Mouse (Mus musculus): ENCODE results near the gene Phox2a. TPM values are rescaled to one million over a fixed set of nuclear protein-coding genes. Genes with fewer than 3 reads are reported as not detected.

Phox2a gene
- polyA plus RNA-seq, 1 experiment from 2014 or later: not detected

DNA sequence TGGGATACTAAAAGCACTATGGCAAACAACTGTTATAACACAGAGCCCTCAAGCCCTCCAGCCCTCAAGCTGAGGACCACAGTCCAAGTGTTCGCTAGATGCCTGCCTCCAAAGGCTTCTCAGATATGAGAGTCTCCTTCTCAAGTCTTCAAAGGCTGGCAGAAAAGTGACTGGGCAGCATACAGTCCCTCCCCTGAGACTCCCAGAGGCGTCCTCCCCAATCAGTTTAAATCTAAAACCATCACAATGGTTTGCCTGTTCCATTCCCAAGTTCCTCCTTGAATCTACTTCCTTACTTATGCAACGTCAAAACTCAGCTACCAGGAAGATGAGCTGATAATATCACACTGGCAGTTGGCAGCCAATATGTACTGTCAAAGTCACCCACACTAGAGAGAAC lies 45.3 kb downstream of the Phox2a start, which contains the start of gene Anapc15:
Gene Anapc15, plus strand, starts transcription at position 301 of the 400 bp plus-strand sequence.
- no peak for DNase-seq
- Histone ChIP-seq H3K9ac (replicated peaks) (no peak within 1 kb of the TSS), H3K27ac (ENCODE audit: low read depth) (no peak within 1 kb of the TSS), H3K9me3 (ENCODE audit: low read length) (no peaks in the 10 kb centered on the region), H3K4me3 (ENCODE audit: low read depth, low read length) (no peak within 1 kb of the TSS), H3K4me1 (ENCODE audit: insufficient read depth) (no peaks in the 10 kb centered on the region), H3K27me3 (ENCODE audit: insufficient read depth, low read length) (no peaks in the 10 kb centered on the region), H3K36me3 (replicated peaks; ENCODE audit: insufficient read depth, low read length) (no peaks in the 10 kb centered on the region), H3K4me2 (ENCODE audit: low read depth, low read length) (no peak within 1 kb of the TSS)
- 50% methylated on average over 3 of the region's 3 CpGs for WGBS (ENCODE audit: insufficient replicate concordance)
- TF ChIP-seq CTCF (IDR thresholded peaks at IDR 0.05; ENCODE audit: low read depth) (no peak), EP300 (IDR thresholded peaks at IDR 0.05; ENCODE audit: low read depth) (no peak)
- ATAC-seq: no peak

DNA sequence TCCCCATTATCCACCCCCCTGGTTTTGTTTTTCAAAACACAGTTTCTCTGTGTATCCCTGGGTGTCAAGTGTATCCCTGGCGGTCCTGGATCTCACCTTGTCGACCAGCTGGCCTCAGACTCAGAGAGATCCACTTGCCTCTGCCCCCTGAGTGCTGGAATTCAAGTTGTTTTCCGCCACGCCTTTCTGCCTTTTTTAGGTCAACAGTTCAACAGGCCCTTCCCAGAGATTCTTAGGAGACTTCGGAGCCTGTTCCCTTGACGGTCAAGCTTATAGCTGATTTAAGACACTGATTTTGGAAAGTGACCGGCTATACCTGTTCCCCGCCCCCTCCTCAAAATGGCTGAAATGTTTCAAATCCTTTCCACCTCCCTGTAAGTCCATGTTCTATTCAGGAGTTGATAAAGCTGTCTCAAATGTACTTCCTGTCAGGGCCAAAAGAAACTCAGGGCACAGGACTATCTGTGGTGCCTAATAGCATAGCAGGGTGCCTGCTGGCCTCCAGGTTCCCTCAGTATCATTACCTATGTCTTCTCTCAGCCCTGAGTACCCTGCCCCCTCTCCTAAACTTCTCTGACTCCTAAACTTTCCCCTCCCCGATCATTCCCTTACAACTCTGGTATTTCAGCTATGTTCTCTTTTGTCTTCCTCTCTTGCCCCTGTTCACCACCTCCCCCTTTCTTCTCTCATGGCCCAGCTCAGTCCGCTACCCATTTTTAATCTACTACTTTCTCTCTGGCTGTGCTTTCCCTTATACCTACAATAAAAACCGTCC lies 48.6 kb downstream of the Phox2a start:
- TF ChIP-seq EP300 (IDR thresholded peaks at IDR 0.05; ENCODE audit: low read depth) (no peak), CTCF (IDR thresholded peaks at IDR 0.05; ENCODE audit: low read depth) (no peak)
- Histone ChIP-seq H3K4me1 (ENCODE audit: insufficient read depth) (no peaks in the 10 kb centered on the region), H3K27me3 (ENCODE audit: insufficient read depth, low read length) (no peaks in the 10 kb centered on the region), H3K27ac (ENCODE audit: low read depth) (no peak overlapping the region), H3K9me3 (ENCODE audit: low read length) (no peaks in the 10 kb centered on the region), H3K9ac (replicated peaks) (no peak overlapping the region), H3K36me3 (replicated peaks; ENCODE audit: insufficient read depth, low read length) (no peaks in the 10 kb centered on the region), H3K4me2 (ENCODE audit: low read depth, low read length) (no peak overlapping the region), H3K4me3 (ENCODE audit: low read depth, low read length) (no peak overlapping the region)
- ATAC-seq (no peak), DNase-seq (no peak)
- 80% methylated on average over 11 of the region's 11 CpGs for WGBS (ENCODE audit: insufficient replicate concordance)

GRCm38 (mm10) chr7:101867482-101867881 lies 49.4 kb downstream of the Phox2a start:
- 72% methylated on average over 4 of the region's 4 CpGs for WGBS (ENCODE audit: insufficient replicate concordance)
- Histone ChIP-seq H3K27me3 (ENCODE audit: insufficient read depth, low read length) (no peaks in the 10 kb centered on the region), H3K27ac (ENCODE audit: low read depth) (no peak overlapping the region), H3K4me1 (ENCODE audit: insufficient read depth) (no peaks in the 10 kb centered on the region), H3K4me3 (ENCODE audit: low read depth, low read length) (no peak overlapping the region), H3K9ac (replicated peaks) (no peak overlapping the region), H3K4me2 (ENCODE audit: low read depth, low read length) (no peak overlapping the region), H3K9me3 (ENCODE audit: low read length) (no peaks in the 10 kb centered on the region), H3K36me3 (replicated peaks; ENCODE audit: insufficient read depth, low read length) (no peaks in the 10 kb centered on the region)
- no peak for DNase-seq
- TF ChIP-seq CTCF (IDR thresholded peaks at IDR 0.05; ENCODE audit: low read depth): no peak
- TF ChIP-seq EP300 (IDR thresholded peaks at IDR 0.05; ENCODE audit: low read depth): no peak
- no peak for ATAC-seq

DNA sequence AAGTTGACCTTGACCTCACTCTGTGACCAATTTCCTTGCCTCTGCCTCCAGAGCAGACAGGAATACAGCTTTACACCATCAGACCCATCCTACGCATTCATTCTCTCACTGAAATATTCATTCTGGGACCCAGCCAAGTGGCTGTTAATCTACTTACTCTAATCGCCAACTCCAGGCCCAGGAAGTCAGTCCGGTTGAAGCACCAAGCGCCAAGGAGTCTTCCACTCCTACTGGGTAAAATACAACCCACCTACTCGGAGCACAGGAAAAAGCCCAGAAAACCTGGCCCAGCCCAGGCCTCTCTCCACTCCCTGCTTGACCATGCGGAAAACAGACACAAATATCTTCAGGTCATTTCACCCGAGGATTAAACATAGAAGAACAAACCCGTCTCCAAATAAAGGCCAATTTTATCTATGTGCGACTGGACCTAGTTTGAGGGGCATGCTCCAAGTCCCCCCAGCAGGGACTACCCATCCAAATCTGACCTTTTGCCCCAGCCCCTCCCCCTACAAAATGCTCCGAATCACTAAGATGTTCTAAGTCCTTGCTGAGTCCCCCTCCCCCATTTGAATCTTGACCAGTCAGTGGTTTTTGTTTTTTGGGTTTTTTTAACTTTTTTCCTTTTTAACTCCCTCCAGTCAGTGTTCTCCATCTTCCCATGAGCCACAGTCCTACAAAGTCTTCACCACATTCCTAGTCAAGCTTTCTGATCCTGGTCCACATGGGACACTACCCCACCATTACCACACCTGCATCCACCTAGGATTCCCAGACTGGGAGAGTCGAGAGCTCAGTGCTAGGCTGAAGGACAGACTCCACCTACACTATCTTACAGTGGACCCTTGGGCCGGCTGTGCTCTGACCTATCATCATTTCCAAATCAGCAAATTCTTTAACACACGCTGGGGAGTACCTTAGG lies 50.4 kb downstream of the Phox2a start:
- Histone ChIP-seq H3K27me3 (ENCODE audit: insufficient read depth, low read length) (no peaks in the 10 kb centered on the region), H3K27ac (ENCODE audit: low read depth) (no peak overlapping the region), H3K36me3 (replicated peaks; ENCODE audit: insufficient read depth, low read length) (no peaks in the 10 kb centered on the region), H3K4me2 (ENCODE audit: low read depth, low read length) (no peak overlapping the region), H3K9ac (replicated peaks) (no peak overlapping the region), H3K4me1 (ENCODE audit: insufficient read depth) (no peaks in the 10 kb centered on the region), H3K9me3 (ENCODE audit: low read length) (no peaks in the 10 kb centered on the region), H3K4me3 (ENCODE audit: low read depth, low read length) (no peak overlapping the region)
- DNase-seq: no peak
- no peak for ATAC-seq
- WGBS (ENCODE audit: insufficient replicate concordance): 73% methylated on average over 13 of the region's 13 CpGs
- TF ChIP-seq CTCF (IDR thresholded peaks at IDR 0.05; ENCODE audit: low read depth) (no peak), EP300 (IDR thresholded peaks at IDR 0.05; ENCODE audit: low read depth) (no peak)

GRCm38 (mm10) chr7:101869163-101869500 lies 51.0 kb downstream of the Phox2a start:
- ATAC-seq: no peak
- TF ChIP-seq CTCF (IDR thresholded peaks at IDR 0.05; ENCODE audit: low read depth) (no peak), EP300 (IDR thresholded peaks at IDR 0.05; ENCODE audit: low read depth) (no peak)
- H3K9ac ChIP-seq (replicated peaks): no peak overlapping the region

DNA sequence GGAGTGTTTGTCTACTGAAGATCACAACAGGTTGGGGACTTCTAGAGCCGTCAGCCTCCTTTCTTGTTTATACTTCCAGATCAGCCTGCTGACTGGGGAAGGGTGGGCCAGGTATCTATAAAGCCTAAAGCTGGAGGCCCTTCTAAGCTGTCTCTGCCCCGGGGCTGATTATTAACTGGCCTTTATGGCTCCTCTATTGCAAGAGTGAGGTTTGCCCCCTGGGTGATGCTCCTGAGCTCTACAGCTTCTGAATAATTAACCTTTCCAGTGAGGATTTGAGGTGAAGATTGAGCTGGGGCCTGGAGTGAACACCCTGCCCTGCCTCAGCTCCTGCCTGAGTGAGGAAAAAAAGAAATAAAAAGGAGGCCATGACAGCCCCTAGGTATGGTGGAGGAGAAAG lies 52.5 kb downstream of the Phox2a start, which contains the start of gene Folr1:
Gene Folr1, minus strand, starts transcription at position 160 of the 400 bp plus-strand sequence.
- Histone ChIP-seq H3K9ac (replicated peaks) (no peak within 1 kb of the TSS), H3K4me3 (ENCODE audit: low read depth, low read length) (no peak within 1 kb of the TSS), H3K27me3 (ENCODE audit: insufficient read depth, low read length) (no peaks in the 10 kb centered on the region), H3K4me2 (ENCODE audit: low read depth, low read length) (no peak within 1 kb of the TSS), H3K4me1 (ENCODE audit: insufficient read depth) (no peaks in the 10 kb centered on the region), H3K36me3 (replicated peaks; ENCODE audit: insufficient read depth, low read length) (no peaks in the 10 kb centered on the region), H3K9me3 (ENCODE audit: low read length) (no peaks in the 10 kb centered on the region), H3K27ac (ENCODE audit: low read depth) (0 out of 2 replicates have a peak within 1 kb of the TSS, but pooled peaks have one; percentile 4)
- WGBS (ENCODE audit: insufficient replicate concordance): 50% methylated on average over 2 of the region's 2 CpGs
- ATAC-seq (no peak), DNase-seq (no peak)
- TF ChIP-seq EP300 (IDR thresholded peaks at IDR 0.05; ENCODE audit: low read depth): no peak
- TF ChIP-seq CTCF (IDR thresholded peaks at IDR 0.05; ENCODE audit: low read depth): no peak

More at GRCm38 (mm10) chr7:101869163-101869500, 51.0 kb downstream of the Phox2a start:
- no peaks in the 10 kb centered on the region for H3K4me1 ChIP-seq (ENCODE audit: insufficient read depth)
- no peak overlapping the region for H3K4me2 ChIP-seq (ENCODE audit: low read depth, low read length)
- no peak for DNase-seq
- no peaks in the 10 kb centered on the region for H3K27me3 ChIP-seq (ENCODE audit: insufficient read depth, low read length)
- no peaks in the 10 kb centered on the region for H3K9me3 ChIP-seq (ENCODE audit: low read length)
- no peaks in the 10 kb centered on the region for H3K36me3 ChIP-seq (replicated peaks; ENCODE audit: insufficient read depth, low read length)
- 83% methylated on average over 7 of the region's 7 CpGs for WGBS (ENCODE audit: insufficient replicate concordance)
- no peak overlapping the region for H3K4me3 ChIP-seq (ENCODE audit: low read depth, low read length)
- no peak overlapping the region for H3K27ac ChIP-seq (ENCODE audit: low read depth)

Measured in liver, postnatal 0 days (tissue).